Mouse (Mus musculus) forelimb bud, embryonic 11.5 days (tissue): ENCODE measurements at regions not wholly inside any gene's neighbourhood (a gene's known extent, or its start where the extent isn't known, plus 50 kb on each side); places are given as distances from the start of the nearest gene placed in this dataset.

Experiments used
- DNase-seq: peaks from one replicate; pipeline ENCODE4 v3.0.0-alpha.2; 2012; ENCODE audit warnings: low read depth, low spot score

DNA sequence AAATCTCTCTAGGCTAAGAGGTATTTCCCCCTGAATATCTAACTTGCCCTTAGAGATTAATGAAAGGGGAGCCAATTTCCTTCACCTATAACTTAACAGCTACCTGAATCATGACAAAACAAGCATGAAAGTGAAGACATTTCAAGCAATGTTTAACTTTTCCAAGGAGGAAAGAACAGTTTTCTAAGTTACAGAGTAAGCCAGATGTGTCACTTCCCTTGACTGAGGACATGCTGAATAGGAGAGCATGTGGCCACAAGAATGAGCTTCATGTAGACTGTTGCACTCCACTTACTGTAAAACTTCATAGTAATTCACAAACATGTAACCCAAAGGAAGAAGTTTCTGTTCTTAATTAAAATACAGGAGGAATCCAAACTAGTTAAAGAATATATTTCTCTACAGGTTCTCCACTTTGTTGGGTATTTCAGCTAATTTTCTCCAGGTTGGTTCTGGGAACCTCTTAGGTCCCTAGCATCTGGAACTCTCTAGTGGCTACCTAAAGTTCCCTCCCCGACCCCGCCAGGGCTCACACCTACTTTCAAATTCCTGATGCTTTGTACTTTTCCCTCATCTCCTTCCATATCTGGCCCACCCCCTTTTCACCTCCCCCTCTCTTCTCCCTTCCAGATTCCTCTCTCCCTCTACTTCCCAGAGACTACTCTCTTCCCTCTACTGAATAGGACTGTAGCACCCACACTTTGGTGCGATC, 142.0 kb upstream of the Tyrp1 start:
- DNase-seq: no peak

DNA sequence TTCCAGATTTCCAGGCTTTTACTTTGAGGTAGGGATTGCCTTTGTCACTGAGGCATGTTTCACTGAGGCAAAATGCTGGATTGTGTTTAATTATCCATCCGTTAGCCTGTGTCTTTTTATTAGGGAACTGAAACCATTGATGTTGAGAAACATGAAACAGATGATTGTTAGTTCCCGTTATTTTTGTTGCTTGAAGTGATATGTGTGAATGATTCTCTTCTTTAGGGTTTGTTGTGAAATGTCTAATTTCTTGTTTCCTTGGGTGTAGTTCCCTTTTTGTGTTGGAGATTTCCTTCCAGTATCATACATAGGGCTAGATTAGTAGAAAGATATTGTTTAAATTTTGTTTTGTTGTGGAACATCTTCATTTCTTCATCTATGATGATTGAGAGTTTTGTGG, 121.2 kb upstream of the Tyrp1 start:
- no peak for DNase-seq

DNA sequence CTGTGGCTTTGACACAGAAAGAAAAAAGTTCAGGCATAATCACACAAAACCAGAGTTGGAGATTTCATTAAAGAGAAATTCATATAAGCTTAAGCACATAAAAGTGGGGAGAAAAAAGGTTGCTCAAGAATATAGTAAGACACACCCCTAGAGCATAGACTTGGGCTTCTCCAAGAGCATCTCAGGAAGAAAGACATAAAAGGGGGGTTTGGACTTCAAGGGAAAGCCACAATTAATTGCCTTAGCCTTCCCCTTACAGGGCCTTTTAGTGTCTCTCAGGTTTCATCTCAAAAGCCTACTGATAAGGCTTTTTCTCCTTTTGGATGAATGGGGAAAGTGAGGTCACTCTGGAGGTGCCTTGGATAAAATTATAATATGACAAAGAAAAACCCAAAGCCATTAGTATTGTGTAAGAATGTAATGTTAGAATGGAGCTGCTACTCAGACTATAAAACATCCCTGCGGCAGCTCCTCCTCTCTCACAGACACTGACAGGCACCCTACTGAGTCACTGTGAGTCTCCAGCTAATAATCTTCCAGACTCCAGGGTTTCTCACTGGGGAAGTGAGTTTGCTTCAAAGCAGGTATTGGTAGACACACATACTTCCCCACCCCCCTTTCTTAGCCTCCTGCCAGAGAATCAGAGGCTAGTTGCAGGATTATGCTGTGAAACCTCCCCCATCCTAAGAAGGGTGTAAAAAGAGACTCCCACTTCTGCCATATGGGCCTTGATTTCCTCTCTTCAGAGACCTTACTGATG, 88.8 kb upstream of the Tyrp1 start:
- no peak for DNase-seq

DNA sequence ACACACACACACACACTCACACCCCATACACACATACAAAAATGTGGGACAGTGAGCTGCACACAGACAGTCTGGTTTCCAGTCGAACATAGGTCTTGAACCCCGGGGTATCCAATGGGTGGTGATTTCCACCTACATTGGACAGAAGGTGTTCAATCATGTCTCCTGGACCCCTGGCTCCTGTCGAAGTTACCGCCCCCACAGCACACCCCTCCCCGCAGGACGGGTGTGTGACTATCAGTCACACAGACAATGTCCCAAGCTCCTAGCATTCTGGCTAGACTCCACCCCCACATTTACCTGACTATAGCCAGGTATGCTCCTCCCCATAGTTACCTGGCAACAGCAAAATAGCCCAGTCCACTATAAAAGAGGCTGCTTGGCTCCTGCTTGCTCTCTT, 81.7 kb upstream of the Tyrp1 start:
- no peak for DNase-seq

DNA sequence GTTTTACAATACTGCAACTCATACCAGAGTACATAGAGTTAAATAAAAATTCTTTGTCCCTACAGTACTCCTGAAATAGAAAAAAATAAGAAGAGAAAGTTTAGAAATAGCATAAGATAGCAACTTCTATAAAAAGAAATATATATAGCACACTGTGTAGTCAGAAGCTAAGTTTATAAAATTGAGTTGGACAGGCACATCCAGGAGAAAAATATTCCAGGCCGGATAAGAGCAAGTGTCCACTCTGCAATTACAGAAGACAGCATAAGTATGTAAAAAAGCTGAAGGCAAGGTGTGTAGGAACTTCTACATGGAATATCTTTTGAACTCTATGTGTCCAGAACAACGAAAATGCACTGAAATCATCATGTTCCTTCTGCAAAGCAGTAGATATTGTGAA, 77.8 kb upstream of the Tyrp1 start:
- DNase-seq: no peak

DNA sequence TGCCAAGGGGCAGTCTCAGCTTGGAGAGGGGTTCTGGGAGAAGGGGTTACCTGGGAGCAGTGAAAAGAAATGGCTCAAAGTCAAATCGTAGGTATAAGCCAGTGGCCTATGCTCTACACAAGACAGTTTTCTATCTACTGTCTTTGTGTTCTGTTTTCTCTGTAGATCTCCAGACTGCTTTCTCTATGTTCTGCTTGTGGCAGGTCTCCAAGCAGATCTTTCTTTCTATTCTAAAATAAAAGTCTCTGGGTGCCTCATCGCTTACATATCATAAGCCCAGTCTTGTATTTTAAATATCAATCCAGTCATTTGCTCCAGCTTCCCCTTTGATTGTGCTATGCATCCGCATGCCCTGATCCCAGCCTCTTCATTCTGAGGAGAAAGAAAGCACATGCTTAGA, 69.9 kb upstream of the Tyrp1 start:
- DNase-seq: no peak

DNA sequence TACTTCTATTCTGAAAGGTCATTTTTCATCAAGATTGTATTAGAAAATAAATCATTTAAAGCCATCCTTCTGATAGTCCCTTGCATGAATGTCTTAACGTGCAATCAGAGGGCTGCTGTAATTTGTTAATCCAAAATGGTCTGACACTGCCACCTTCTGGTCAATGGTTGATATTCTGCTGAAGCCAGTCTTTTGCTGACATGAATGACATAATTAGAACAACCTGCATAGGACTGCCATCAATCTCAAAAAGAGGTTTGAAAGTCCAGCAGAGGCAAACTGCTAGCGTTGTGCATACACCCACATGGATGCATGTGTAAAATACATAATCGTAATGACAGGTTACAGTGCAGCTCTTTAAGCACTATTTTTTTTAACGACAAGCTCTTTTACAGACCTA, 68.1 kb upstream of the Tyrp1 start:
- DNase-seq: peak; percentile 85

DNA sequence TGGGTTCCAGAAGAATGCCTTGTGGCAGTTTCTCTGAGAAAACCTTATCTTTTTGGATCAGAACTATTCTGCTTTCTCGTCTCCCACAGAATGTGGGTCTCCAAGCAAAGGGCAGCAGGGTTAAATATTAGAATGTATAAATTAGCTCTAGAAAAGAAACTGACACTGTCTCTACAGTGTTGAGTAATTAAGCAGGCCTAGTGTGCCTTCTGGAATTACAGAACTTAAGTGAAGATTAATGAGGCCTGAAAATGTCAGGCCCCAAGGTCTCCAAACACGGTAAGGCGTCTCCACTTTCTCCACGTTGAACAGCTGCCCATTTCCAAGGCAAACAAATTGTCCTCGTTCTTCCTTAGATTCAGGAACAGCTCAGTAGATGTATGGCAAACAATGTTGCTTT, 66.5 kb upstream of the Tyrp1 start:
- no peak for DNase-seq
